Mouse (Mus musculus) 416B (cell line): ENCODE data around the gene Vcpkmt.
A peak's percentile ranks its signal among the peaks of the same experiment; 100 is the strongest.
"Not testable (repeated sequence)": the region's sequence is repeated elsewhere in the genome, so short reads cannot be mapped to it uniquely, and the experiment has no call there.

ENCODE experiments used
- DNase-seq: peaks from one replicate; pipeline ENCODE4 v3.0.0; 2011; ENCODE audit warnings: low read depth

Gene Vcpkmt

GRCm38 (mm10) chr12:69582613-69583269 is at the start of gene Vcpkmt:
Gene Vcpkmt, minus strand, starts transcription at chr12:69583028.
- DNase-seq = peak; percentile 93

GRCm38 (mm10) chr12:69618590-69618989 is 35.8 kb upstream of the Vcpkmt start:
- not testable (repeated sequence) for DNase-seq

GRCm38 (mm10) chr12:69604367-69604766 is 21.5 kb upstream of the Vcpkmt start:
- no peak for DNase-seq

GRCm38 (mm10) chr12:69597446-69597845 is 14.6 kb upstream of the Vcpkmt start:
- DNase-seq = peak; percentile 87

- no peak for DNase-seq
Observed at GRCm38 (mm10) chr12:69593130-69593529, 10.3 kb upstream of the Vcpkmt start.

- DNase-seq = no peak
Observed at GRCm38 (mm10) chr12:69583270-69583629, 422 bp upstream of the Vcpkmt start.

- DNase-seq = peak; percentile 58
Observed at GRCm38 (mm10) chr12:69582216-69582612, 614 bp downstream of the Vcpkmt start.

GRCm38 (mm10) chr12:69579623-69580022 is 3.2 kb downstream of the Vcpkmt start:
- DNase-seq = peak; percentile 50

- no peak for DNase-seq
Observed at GRCm38 (mm10) chr12:69576120-69576627, 6.7 kb downstream of the Vcpkmt start.

- DNase-seq = peak; percentile 89
Observed at GRCm38 (mm10) chr12:69573916-69574881, 8.6 kb downstream of the Vcpkmt start.

GRCm38 (mm10) chr12:69573271-69573670 is 9.6 kb downstream of the Vcpkmt start:
- DNase-seq = no peak

- DNase-seq = no peak
Observed at GRCm38 (mm10) chr12:69569926-69570325, 12.9 kb downstream of the Vcpkmt start.

- no peak for DNase-seq
Observed at GRCm38 (mm10) chr12:69568266-69568665, 14.6 kb downstream of the Vcpkmt start.

- DNase-seq = not testable (repeated sequence)
Observed at GRCm38 (mm10) chr12:69561006-69561405, 21.8 kb downstream of the Vcpkmt start.

- DNase-seq = no peak
Observed at GRCm38 (mm10) chr12:69556221-69556861, 26.5 kb downstream of the Vcpkmt start.

GRCm38 (mm10) chr12:69545456-69546178 is 37.2 kb downstream of the Vcpkmt start:
- no peak for DNase-seq

GRCm38 (mm10) chr12:69544994-69545393 is 37.8 kb downstream of the Vcpkmt start:
- DNase-seq = no peak

GRCm38 (mm10) chr12:69544562-69544961 is 38.3 kb downstream of the Vcpkmt start:
- no peak for DNase-seq

- no peak for DNase-seq
Observed at GRCm38 (mm10) chr12:69542376-69542775, 40.5 kb downstream of the Vcpkmt start.

GRCm38 (mm10) chr12:69541663-69542062 is 41.2 kb downstream of the Vcpkmt start:
- peak; percentile 25 for DNase-seq

- DNase-seq = peak; percentile 99
Observed at GRCm38 (mm10) chr12:69539353-69539752, 43.5 kb downstream of the Vcpkmt start.
